Comparison of ENCODE assay signal across 8 mouse cellular contexts in genomic region chr3:144205351-144206153, GRCm38 (mm10). TPM values are rescaled to one million over a fixed set of nuclear protein-coding genes. Genes with fewer than 3 reads are reported as not detected.
DNase-seq lines count a peak whose midpoint lies in the region; ATAC-seq and TF ChIP-seq lines count a peak whose summit lies in the region.

No protein-coding gene starts in this region.

- peak; percentile 93 for DNase-seq in ES-CJ7 (ENCODE audit: low read depth, low spot score)
- peak; percentile 84 for DNase-seq in cerebellum, adult 11 months
- peak; percentile 92 to 95 for DNase-seq in heart, postnatal 36 days
- DNase-seq in layer of hippocampus, adult 8-10 months (ENCODE audit: low spot score in 2 of 2), result peak; percentile 91 to 95
- DNase-seq in lung, embryonic 14.5 days, result peak; percentile 97
- DNase-seq in testis, postnatal 14 days (ENCODE audit: low spot score), result peak; percentile 92

- no peak for TF ChIP-seq CTCF in lung, embryonic 14.5 days (IDR thresholded peaks at IDR 0.05; ENCODE audit: low read depth)

- ATAC-seq in forebrain, embryonic 16.5 days, result peak; percentile 94
- peak; percentile 93 for ATAC-seq in lung, embryonic 14.5 days (ENCODE audit: insufficient read depth)
- ATAC-seq in neutrophil, adult 5-6 weeks (ENCODE audit: extremely low read depth, insufficient number of reproducible peaks, low FRiP score, poor library complexity, severe bottlenecking), result peak; percentile 73

- peak overlapping the region; percentile 96 for H3K9ac ChIP-seq in forebrain, embryonic 16.5 days (replicated peaks; ENCODE audit: low read depth, low read length)
- H3K9ac ChIP-seq in lung, embryonic 14.5 days, result peak overlapping the region; percentile 96

- peak overlapping the region; percentile 83 for H3K4me3 ChIP-seq in forebrain, embryonic 16.5 days (replicated peaks; ENCODE audit: low read length)
- peak overlapping the region; percentile 68 for H3K4me3 ChIP-seq in lung, embryonic 14.5 days (ENCODE audit: low read depth, low read length)

- H3K27ac ChIP-seq in forebrain, embryonic 16.5 days (ENCODE audit: low read length), result peak overlapping the region; percentile 98
- peak overlapping the region; percentile 99 for H3K27ac ChIP-seq in lung, embryonic 14.5 days (ENCODE audit: low read depth)

- no peaks in the 10 kb centered on the region for H3K9me3 ChIP-seq in forebrain, embryonic 16.5 days (ENCODE audit: control insufficient read depth, low read length)
- no peaks in the 10 kb centered on the region for H3K9me3 ChIP-seq in lung, embryonic 14.5 days (ENCODE audit: low read depth, low read length)

- H3K4me1 ChIP-seq in forebrain, embryonic 16.5 days (replicated peaks; ENCODE audit: control insufficient read depth, insufficient read depth, low read length), result peaks cover 21% of the 10 kb centered on the region
- H3K4me1 ChIP-seq in lung, embryonic 14.5 days (ENCODE audit: insufficient read depth), result 0 out of 2 replicates have a peak, but pooled peaks cover 4% of the 10 kb centered on the region

- H3K4me2 ChIP-seq in forebrain, embryonic 16.5 days (ENCODE audit: low read length), result peak overlapping the region; percentile 88
- peak overlapping the region; percentile 96 for H3K4me2 ChIP-seq in lung, embryonic 14.5 days

- H3K27me3 ChIP-seq in forebrain, embryonic 16.5 days (replicated peaks; ENCODE audit: control insufficient read depth, insufficient read depth, low read length), result peaks cover 6% of the 10 kb centered on the region; the same call in 1 of the 2 replicates
- no peaks in the 10 kb centered on the region for H3K27me3 ChIP-seq in lung, embryonic 14.5 days (ENCODE audit: insufficient read depth, low read length)

- intact Hi-C loops in heart, postnatal 36 days (cut with DNase I), result loop anchor here (5.0 kb wide), 1 partner anchor 912 kb away; the partner anchor contains the start of gene Odf2l

- no peaks in the 10 kb centered on the region for H3K36me3 ChIP-seq in forebrain, embryonic 16.5 days (ENCODE audit: control insufficient read depth, insufficient read depth)
- peaks cover 10% of the 10 kb centered on the region; the same call in 1 of the 2 replicates for H3K36me3 ChIP-seq in lung, embryonic 14.5 days (ENCODE audit: insufficient read depth)

- under 1% methylated on average over 60 of the region's 69 CpGs for WGBS in forebrain, embryonic 16.5 days
- under 1% methylated on average over 63 of the region's 69 CpGs for WGBS in lung, embryonic 14.5 days

RNA-seq across cellular contexts. Expression of gene Lmo4, which starts 0.5 kb away (rescaled TPM):
- polyA plus RNA-seq in forebrain, embryonic 16.5 days (2015; fragmentation: Nextera tagmentation; extraction: Ambion mirVana), result 163 and 186 TPM in 2 replicates
- 10 to 100 TPM; 31.4 to 34.5 TPM for total RNA-seq in heart, postnatal 36 days (2021)
- 100 to 1,000 TPM; 180 to 209 (median 206) TPM for total RNA-seq in layer of hippocampus, adult 8-10 months (2022)
- 48.1 and 49.8 TPM in 2 replicates for polyA plus RNA-seq in lung, embryonic 14.5 days (2014; fragmentation: Nextera tagmentation; extraction: Ambion mirVana)
- 51.7 and 58.0 TPM in 2 replicates for total RNA-seq in neutrophil, adult 5-6 weeks (2017)

Comparison
In these comparisons a context has a peak if more than half of its experiments do, and no peak if none do; other contexts are left out.
1. Peak in every context shown above with its lines: DNase-seq, ATAC-seq, H3K4me3 ChIP-seq and H3K27ac ChIP-seq.